Mouse (Mus musculus) CH12F3 (cell line): Measurements from ENCODE around the gene Pcsk1n.

Source experiments
- in situ Hi-C: fragments of 300-500 bp; cut with MboI; formaldehyde crosslinking; loops from 2 replicates; pipeline ENCODE4 v1.14.3; 2020; ENCODE audit warnings: low sequenced_read_pairs

Pcsk1n gene

DNA sequence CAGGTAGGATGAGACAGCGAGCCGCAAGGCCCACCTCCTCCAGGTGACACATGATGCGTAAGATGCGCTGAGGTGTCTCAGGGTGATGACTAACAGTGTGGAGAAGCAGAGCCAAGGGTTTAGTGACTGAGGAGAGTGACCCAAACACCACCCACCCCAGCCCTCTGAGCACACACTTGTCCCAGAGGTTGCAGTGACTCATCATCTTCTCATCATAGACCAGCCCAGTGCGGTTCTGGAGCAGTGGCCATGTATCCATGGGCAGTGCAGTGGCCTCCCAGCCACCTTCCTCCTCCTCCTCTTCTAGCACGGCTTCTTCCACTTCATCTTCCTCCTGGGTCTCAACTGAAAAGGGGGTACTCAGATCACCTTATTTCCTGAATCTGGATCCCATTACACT, 18.0 kb downstream of the Pcsk1n start:
- in situ Hi-C loops: no loop called here

DNA sequence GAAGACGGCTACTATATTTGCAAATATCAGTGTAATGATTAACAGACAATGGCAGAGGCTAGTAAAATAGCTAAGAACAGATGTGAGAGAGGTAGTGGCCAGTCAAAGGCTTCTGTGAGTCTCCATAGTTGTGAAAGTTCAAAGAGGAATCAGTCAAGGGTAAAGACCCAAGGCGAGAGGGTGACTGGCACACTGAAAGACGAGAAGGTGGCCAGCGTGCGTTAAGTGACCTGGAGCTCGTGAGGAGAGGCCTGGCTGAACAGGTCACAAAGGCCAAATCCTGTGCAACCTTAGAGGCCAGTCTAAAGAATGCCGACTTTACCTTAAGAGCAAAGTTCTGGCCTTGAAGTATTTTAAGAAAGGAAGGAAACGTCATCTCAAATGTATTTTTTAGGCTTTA, 26.0 kb downstream of the Pcsk1n start:
- in situ Hi-C loops: no loop called here

DNA sequence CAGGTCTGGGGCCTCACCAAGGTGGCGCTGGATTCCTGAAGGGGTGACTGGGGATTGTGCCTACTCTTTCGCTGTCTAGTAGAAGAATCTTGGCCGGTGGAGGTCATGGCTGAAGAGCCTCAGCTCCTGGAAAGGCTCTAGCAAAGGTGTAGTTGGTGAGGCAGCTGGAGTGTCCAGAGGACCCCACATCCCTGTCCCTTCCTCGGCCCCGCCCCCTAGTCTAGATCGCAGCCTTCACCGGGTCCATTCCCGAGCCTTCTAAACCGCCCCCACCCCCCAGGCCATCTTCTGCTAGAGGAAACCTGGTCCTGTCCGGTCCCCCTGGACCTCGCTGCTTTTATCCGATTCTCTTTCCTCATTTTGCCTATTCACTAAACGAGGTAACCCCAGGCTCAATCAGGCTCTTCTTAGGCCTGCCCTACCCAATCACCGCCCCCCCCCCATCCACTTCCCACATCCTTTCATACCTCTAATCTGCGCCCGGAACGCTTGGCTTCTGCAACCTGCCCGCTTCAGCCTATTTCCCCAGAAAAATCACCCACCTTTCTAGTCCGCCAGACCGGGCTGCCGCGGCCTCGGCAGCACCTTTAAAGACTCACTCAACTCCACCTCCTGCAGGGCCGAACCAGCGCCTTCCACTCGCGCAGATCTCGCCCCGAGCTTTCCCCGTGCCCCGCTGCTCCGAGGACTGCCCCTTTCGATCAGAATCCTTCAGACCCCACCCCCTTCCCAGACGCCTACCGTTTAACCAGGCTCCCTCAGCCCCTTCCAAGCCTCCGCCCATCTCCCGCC, 27.7 kb downstream of the Pcsk1n start, which contains the start of gene Hdac6:
TSS of gene Hdac6 (minus strand) at position 782 of the 792 bp plus-strand sequence.
- in situ Hi-C loops: no loop called here

DNA sequence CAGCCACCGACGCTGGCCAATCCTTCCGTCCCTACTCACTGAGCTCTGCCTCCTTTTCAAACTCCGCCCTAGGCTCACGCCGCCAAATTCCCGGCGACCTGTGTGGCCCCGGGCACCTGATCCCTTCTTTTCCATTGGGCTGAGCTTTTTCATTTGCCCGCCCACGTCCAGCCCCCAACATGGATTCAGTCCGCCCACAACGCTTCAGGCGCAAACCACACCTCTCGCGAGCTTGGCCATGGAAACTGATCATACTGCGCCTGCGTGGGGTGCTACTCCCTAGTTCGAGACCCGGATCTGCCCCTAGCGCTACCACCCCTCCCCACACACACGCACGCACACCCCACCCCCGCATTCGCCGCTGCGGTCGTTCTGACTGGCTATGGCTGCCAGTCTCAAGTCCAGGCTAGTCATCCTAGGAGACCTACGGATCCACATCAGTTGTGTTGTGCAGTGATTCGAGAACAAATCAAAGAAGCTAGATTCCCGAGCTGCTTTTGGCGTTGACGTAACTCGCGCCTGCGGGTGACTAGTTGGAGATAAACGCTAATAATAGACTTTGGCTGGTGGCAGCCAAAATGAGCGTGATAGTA, 28.4 kb downstream of the Pcsk1n start:
- in situ Hi-C loops: no loop called here

DNA sequence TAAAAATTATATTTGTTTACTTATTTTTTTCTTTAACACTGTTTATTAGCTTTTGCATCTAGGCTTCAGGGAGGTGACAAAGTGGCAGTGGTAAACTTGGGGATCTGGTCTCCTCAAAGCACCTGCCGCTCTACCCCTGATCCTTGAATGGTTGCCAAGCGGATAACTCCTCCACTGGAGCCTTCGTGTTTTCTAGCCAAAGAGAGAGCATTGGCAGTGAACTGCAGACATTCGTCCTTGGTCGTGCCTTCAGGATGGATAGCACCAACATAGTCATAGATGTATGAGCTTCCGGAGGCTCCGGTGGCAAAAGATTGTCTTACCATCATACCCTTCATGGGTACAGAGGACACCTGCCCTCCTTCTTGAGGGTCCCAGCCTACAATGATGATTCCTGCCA, 30.5 kb downstream of the Pcsk1n start:
- in situ Hi-C loops: no loop called here

DNA sequence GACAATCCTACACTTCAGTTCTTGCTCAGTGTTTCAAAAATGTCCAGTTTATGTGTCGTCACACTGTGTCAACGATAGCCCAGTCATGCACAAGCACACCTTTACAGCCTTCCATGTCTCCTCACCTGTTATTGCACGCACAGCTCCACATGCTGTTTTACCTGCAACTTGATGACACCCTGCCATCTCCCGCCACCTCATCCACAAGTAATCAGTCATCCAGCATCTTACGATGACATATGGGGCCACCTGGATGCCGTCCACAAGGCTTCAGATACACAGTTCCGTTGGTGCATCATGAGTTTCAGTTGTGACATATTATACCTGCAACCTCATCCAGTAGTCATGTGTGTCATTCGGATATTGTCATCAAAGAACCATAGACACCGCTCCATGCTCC, 39.2 kb downstream of the Pcsk1n start:
- in situ Hi-C loops: no loop called here

DNA sequence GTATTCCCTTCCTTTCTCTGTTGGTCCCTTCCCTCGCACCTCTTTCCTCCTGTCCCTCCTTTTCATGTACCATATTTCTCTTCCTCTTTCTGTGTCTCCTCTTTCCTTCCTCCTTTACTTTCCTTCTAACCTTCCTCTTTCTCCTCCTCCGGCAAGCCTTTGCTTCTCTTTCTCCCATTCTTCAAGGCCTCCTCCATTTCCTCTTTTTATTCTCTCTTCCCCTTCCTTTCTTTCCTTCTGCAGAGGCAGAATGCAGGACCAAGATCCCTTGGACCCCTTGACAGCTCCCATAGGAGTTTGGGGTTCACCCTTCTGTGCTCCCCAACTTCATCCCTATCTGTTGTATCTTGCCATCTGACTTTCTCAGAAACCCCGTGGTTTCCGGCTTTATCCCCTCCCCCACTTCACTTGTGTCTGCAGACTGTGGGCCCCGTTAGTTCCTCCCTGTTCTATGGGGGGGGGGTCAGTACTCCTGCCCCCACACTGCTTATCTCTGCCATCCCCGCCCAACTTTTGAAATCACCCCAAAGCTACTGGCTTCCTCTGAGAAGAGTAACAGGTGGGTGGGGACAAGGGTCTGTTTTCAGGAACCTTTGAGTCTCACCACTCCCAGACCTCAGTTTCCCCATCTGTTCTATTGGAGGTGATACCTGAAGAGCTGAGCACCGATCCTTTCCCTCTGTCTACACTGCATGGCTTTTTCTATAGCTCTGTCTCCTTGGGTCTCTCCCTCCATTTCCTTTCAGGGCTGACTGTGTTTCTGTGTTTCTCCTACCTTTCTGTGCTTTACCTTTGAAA, 44.4 kb downstream of the Pcsk1n start:
- in situ Hi-C loops: no loop called here

DNA sequence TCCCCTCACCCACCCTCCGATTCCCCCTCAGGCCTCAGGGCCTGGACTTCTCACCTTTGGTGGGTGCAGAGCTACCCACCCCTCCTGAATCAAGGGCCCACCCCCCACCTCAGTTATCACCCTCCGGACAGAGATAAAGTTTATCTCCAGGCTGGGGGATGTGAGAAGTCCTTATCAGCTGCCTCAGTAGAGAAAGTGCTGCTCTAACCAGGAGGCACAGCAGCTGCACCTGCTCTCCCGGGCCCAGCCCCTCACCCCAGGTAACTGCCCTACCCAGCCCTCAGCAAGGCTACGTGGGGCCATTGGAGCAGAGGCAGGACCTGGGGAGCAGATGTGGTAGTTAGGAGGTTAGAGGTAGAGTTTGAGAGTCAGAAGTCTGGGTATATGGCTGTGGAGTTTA, 46.5 kb downstream of the Pcsk1n start:
- in situ Hi-C loops: no loop called here

DNA sequence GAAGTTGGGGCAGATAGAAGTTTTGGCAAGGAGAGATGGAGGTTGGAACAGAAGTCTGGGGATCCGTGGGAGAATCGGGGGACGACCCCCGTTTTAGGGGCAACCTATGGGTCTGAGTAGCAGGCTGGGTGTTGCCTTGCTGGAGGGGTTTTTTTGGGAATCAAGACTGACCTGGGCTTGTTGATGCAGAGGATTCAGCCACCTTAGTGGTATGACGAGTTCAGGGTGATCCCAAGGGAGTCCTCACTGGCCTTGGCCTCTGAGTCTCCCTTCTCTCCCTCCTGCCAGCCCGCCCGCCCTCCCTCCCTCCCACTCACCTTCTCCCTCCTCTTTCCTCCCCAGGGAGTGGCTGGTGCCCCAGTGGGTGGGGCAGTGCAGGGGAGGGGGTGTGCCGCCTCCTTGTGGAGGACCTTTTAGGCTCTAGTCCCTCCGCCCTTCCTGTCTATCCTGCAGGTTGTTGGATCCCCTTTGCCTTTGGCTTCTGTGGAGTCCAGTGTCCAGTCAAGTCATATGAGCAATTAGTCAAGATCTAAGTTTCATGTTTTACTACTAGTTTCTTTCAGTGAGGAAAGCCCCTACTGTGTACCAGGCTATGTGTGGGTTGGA, 48.1 kb downstream of the Pcsk1n start:
- in situ Hi-C loops: no loop called here

DNA sequence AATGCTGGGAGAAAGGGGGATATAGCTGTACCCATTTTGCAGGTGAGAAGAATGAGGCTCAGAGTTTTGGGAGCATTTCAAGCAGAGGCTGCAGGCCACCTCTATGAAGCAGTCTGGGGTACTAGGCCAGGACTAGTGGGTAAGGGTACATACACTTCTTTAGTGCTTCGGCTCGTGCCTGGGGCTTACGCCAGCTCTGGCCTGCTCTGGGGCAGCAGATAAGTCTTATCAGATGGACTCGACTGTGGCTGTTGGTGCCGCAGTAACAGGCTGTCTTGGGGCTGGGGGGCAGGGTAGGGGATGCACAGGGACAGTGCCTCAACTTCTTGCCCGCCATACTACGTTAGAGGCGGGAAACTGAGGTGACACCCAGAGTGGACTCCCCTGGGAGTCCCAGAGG, 48.6 kb downstream of the Pcsk1n start:
- in situ Hi-C loops: no loop called here

DNA sequence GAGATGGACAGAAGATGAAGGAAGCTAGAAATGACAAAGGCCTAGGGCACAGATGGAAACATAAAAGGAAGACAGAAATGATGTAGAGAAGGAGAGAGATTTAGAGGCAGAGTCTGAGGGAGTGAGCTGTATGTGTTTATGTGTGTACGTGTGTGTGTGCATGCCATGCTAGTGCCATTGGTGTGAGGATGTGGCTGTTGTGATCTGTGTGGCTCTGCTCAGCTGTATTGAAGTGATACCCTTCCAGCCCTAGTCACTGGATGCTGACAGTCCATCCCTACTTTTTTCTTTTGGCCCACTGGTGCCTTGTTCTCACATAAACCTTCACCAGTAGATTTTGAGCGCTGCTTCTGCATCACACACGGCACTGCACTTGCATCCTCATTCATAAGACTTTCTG, 49.3 kb downstream of the Pcsk1n start:
- in situ Hi-C loops: no loop called here

DNA sequence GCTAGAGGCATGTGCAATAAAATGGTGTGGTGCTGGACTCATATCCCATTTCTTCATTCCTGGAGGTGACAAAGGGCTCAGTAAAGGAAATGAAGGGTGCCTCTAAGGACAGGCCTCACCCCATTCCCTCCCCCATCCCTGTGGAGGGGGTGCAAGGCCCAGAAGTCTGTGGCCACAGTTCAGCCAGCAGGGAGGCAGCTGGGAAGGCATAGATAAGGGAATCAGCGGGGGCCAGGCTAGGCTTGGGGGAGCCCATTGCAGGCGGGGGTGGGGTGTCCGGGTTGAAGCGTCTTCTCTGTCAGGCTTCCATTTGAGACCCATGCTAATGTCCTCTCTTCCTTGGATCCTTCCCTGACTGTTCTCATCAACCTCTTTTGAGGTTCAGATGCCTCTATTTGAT, 51.7 kb downstream of the Pcsk1n start:
- in situ Hi-C loops: no loop called here
